Mouse (Mus musculus) midbrain, embryonic 15.5 days (tissue): ENCODE results near the gene Cacng4. TPM values are rescaled to one million over a fixed set of nuclear protein-coding genes. Genes with fewer than 3 reads are reported as not detected.
A peak's percentile ranks its signal among the peaks of the same experiment; 100 is the strongest.

ENCODE experiments used
- ATAC-seq: fragments of 200-750 bp; cut with Nextera tagmentation; replicated peaks from 2 replicates; pipeline ENCODE4 v1.8.0; 2017; ENCODE audit warnings: moderate TSS enrichment
- H3K27ac ChIP-seq: fragments of 300-500 bp; sonication (generic); 2 replicates; pipeline ENCODE4 v1.5.1; 2015; ENCODE audit warnings: mild to moderate bottlenecking, inconsistent platforms
- H3K27me3 ChIP-seq: fragments of 300-500 bp; sonication (generic); replicated peaks from 2 replicates; pipeline ENCODE4 v1.6.1; 2015; ENCODE audit warnings: inconsistent platforms
- H3K36me3 ChIP-seq: fragments of 300-500 bp; sonication (generic); replicated peaks from 2 replicates; pipeline ENCODE4 v1.6.1; 2015; ENCODE audit warnings: inconsistent platforms
- H3K4me1 ChIP-seq: fragments of 300-500 bp; sonication (generic); 2 replicates; pipeline ENCODE4 v1.6.1; 2015; ENCODE audit warnings: inconsistent platforms
- H3K4me2 ChIP-seq: fragments of 300-500 bp; sonication (generic); 2 replicates; pipeline ENCODE4 v1.6.1; 2015; ENCODE audit warnings: inconsistent platforms, mild to moderate bottlenecking, moderate library complexity
- H3K4me3 ChIP-seq: fragments of 300-500 bp; sonication (generic); 2 replicates; pipeline ENCODE4 v1.5.1; 2015; ENCODE audit warnings: mild to moderate bottlenecking, inconsistent platforms
- H3K9ac ChIP-seq: fragments of 300-500 bp; sonication (generic); 2 replicates; pipeline ENCODE4 v1.6.1; 2015; ENCODE audit warnings: mild to moderate bottlenecking, inconsistent platforms
- H3K9me3 ChIP-seq: fragments of 300-500 bp; sonication (generic); 2 replicates; pipeline ENCODE4 v1.6.1; 2016; ENCODE audit warnings: inconsistent platforms
- WGBS: fragments of 180-500 bp; shearing (Covaris S2); methylation state at CpG from one replicate; pipeline ENCODE4 v1.1.7; 2015; ENCODE audit warnings: mixed read lengths; 5-methylcytosine and 5-hydroxymethylcytosine counted together
- polyA plus RNA-seq: library from polyadenylated mRNA; unstranded; fragments of >200 nt; fragmentation: Nextera tagmentation; extraction: Ambion mirVana; gene quantifications from 2 replicates; pipeline ENCODE4 v1.2.1, GENCODE M21; 2015

Gene Cacng4
- polyA plus RNA-seq, 1 experiment from 2014 or later = 61.5 TPM

DNA sequence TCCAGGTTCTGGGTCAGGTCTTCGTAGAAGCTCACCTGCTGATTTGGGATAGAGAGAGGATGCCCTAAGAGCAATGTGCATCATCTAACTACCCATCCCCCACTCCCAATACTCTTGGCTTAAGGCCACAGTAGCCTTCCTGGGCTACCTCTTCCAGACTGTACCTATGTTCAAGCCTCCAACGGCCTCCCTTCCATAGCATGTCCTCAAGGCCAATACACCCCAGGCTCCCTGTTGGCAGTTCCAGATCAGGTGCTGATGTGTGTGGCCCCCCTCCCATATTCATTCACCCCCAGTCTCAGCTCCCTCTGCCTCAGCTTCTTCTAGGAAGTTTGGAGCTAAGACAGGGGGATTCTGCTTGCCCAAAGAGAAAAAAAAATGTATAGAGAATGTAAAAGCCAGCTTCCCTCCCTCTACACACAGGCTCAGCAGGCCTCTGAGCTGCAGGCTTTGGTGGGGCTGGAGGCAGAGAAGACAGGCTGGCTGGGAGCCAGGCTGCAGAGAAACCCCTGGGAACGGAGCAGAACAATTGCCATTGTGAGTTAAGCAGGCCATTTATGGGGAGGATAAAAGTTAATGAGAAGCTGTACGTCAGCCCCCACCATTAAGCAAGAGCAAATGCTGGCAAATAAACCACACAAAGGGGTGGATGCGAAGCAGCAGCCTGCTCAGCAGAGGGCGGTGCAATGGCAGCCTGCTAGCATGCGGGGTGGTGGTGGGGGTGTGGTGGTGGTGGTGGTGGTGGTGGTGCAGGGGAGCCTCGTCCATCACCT, 31.5 kb downstream of the Cacng4 start:
- H3K9me3 ChIP-seq = no peaks in the 10 kb centered on the region
- peak overlapping the region; percentile 76 for H3K27ac ChIP-seq
- H3K36me3 ChIP-seq = no peaks in the 10 kb centered on the region
- H3K4me1 ChIP-seq = peaks cover 63% of the 10 kb centered on the region
- 15% methylated on average over 8 of the region's 8 CpGs for whole genome bisulfite sequencing
- H3K27me3 ChIP-seq = no peaks in the 10 kb centered on the region
- peak overlapping the region; percentile 16; the same call in 1 of the 2 replicates for H3K9ac ChIP-seq
- 0 out of 2 replicates have a peak overlapping the region, but pooled peaks have one; percentile 12 for H3K4me2 ChIP-seq
- ATAC-seq = peak; percentile 75
- H3K4me3 ChIP-seq = no peak overlapping the region

GRCm38 (mm10) chr11:107761790-107762500, 32.4 kb downstream of the Cacng4 start:
- H3K4me1 ChIP-seq = peaks cover 54% of the 10 kb centered on the region
- H3K9me3 ChIP-seq = no peaks in the 10 kb centered on the region
- no peak overlapping the region for H3K9ac ChIP-seq
- WGBS = 72% methylated on average over 10 of the region's 10 CpGs
- H3K4me2 ChIP-seq = no peak overlapping the region
- H3K4me3 ChIP-seq = no peak overlapping the region
- peak overlapping the region; percentile 76 for H3K27ac ChIP-seq
- H3K36me3 ChIP-seq = no peaks in the 10 kb centered on the region
- no peaks in the 10 kb centered on the region for H3K27me3 ChIP-seq
- ATAC-seq = no peak

GRCm38 (mm10) chr11:107760001-107760400, 34.4 kb downstream of the Cacng4 start:
- Histone ChIP-seq H3K27ac (peak overlapping the region; percentile 63), H3K4me3 (no peak overlapping the region), H3K27me3 (no peaks in the 10 kb centered on the region), H3K4me1 (peaks cover 44% of the 10 kb centered on the region), H3K9me3 (no peaks in the 10 kb centered on the region), H3K4me2 (no peak overlapping the region), H3K36me3 (no peaks in the 10 kb centered on the region), H3K9ac (no peak overlapping the region)
- 19% methylated on average over 10 of the region's 10 CpGs for WGBS
- no peak for ATAC-seq

DNA sequence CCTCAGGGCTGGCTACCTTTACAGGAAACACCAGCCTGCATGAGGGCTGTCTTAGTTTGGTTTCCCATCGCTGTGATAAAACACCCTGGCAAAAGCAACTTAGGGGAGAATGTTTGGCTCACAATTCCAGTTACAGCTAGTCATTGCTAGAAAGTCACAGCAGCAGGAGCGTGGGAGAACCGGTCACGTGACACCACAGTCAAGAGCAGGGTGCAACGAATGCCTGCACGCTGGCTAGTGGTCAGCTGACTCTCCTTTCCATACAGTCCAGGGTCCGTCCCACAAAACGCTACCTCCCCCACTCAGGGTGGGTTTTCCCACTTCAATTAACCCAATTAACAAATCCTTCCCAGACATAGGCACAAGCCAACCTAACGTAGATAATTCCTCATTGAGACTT, 34.8 kb downstream of the Cacng4 start:
- no peak overlapping the region for H3K4me2 ChIP-seq
- H3K9ac ChIP-seq = no peak overlapping the region
- peak overlapping the region; percentile 63; the same call in 1 of the 2 replicates for H3K27ac ChIP-seq
- H3K27me3 ChIP-seq = no peaks in the 10 kb centered on the region
- no peaks in the 10 kb centered on the region for H3K9me3 ChIP-seq
- no peak for ATAC-seq
- H3K36me3 ChIP-seq = no peaks in the 10 kb centered on the region
- H3K4me1 ChIP-seq = peaks cover 42% of the 10 kb centered on the region
- no peak overlapping the region for H3K4me3 ChIP-seq
- 64% methylated on average over 9 of the region's 9 CpGs for WGBS

DNA sequence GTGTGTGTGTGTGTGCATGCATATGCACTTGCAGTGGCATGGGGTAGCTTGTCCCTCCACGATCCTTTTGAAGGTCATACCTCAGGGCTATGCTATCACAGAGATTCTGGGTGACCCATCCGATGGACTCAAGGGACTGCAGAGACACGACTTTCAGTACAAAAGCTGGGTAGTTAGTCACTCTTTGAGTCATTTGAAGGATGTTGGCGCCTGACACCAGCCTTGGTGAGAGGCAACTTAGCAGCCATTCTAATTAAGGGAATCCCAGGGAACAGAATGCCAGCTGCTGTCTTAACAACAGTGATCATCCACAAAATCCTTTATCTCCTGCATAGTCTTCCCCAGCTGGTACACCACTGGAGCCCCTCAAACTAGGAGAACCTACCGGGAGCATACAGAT, 45.2 kb downstream of the Cacng4 start:
- WGBS = 83% methylated on average over 5 of the region's 5 CpGs
- H3K4me2 ChIP-seq = no peak overlapping the region
- no peak overlapping the region for H3K9ac ChIP-seq

DNA sequence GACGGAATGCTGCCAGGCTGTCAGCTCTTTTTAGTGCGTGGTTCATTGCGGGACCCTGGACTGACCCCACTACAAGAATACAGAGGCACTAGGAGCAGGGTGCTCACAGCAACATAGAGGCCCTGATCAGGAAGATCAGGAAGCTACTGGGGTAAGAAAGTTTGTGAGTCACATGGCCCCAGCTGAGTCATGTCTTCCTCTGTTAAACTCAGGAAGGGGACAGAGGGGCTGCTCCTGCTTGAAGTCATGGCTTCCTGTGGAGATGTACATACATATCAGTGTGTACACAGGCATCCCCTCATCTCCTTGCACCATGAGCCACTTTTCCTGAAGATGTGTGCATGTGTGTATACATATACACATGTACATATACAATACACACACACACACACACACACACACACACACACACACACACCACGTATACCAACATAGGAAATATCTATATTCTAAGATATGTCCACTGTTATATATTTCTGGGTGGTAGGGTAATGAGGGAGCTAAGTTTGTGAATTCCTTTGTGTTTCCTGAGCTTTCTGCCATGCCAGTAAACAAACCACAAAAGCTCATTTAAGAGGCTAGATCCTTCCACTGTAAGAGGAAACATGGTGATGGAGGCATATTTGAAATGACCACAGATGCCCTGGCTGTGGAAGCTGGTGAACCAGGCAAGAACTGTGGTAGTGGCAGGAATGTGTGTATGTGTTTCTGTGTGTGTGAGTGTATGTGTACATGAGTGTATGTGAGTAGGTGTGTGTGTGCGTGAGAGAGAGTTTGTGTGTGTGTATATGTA, 45.9 kb downstream of the Cacng4 start:
- no peak overlapping the region for H3K27ac ChIP-seq
- no peak for ATAC-seq
- H3K9me3 ChIP-seq = no peaks in the 10 kb centered on the region
- peaks cover 6% of the 10 kb centered on the region for H3K4me1 ChIP-seq
- no peaks in the 10 kb centered on the region for H3K27me3 ChIP-seq
- 88% methylated on average over 5 of the region's 5 CpGs for WGBS
- H3K9ac ChIP-seq = no peak overlapping the region
- no peak overlapping the region for H3K4me3 ChIP-seq
- H3K36me3 ChIP-seq = no peaks in the 10 kb centered on the region
- no peak overlapping the region for H3K4me2 ChIP-seq

More for the DNA sequence above, 45.2 kb downstream of the Cacng4 start:
- H3K4me3 ChIP-seq = no peak overlapping the region
- no peaks in the 10 kb centered on the region for H3K9me3 ChIP-seq
- no peaks in the 10 kb centered on the region for H3K27me3 ChIP-seq
- no peak overlapping the region for H3K27ac ChIP-seq
- no peaks in the 10 kb centered on the region for H3K36me3 ChIP-seq
- peaks cover 6% of the 10 kb centered on the region for H3K4me1 ChIP-seq
- ATAC-seq = no peak

GRCm38 (mm10) chr11:107743100-107743499, 51.3 kb downstream of the Cacng4 start:
- WGBS = 63% methylated on average over 3 of the region's 3 CpGs
- ATAC-seq = no peak; the same call in 1 of the 2 replicates
- Histone ChIP-seq H3K9ac (no peak overlapping the region), H3K9me3 (no peaks in the 10 kb centered on the region), H3K27me3 (no peaks in the 10 kb centered on the region), H3K36me3 (no peaks in the 10 kb centered on the region; the same call in 1 of the 2 replicates), H3K4me1 (peaks cover 22% of the 10 kb centered on the region), H3K27ac (no peak overlapping the region), H3K4me3 (no peak overlapping the region), H3K4me2 (no peak overlapping the region)

- Histone ChIP-seq H3K9ac (no peak overlapping the region), H3K27ac (no peak overlapping the region; the same call in 1 of the 2 replicates), H3K4me2 (no peak overlapping the region), H3K27me3 (no peaks in the 10 kb centered on the region), H3K4me3 (no peak overlapping the region), H3K9me3 (no peaks in the 10 kb centered on the region), H3K36me3 (peaks cover 29% of the 10 kb centered on the region; the same call in 1 of the 2 replicates), H3K4me1 (peaks cover 22% of the 10 kb centered on the region)
- 82% methylated on average over 20 of the region's 20 CpGs for WGBS
- no peak for ATAC-seq
Measured at GRCm38 (mm10) chr11:107738418-107739099, 55.8 kb downstream of the Cacng4 start.

- peaks cover 17% of the 10 kb centered on the region for H3K4me1 ChIP-seq
- no peaks in the 10 kb centered on the region for H3K9me3 ChIP-seq
- 89% methylated on average over 6 of the region's 6 CpGs for WGBS
- H3K4me3 ChIP-seq = no peak overlapping the region
- no peak overlapping the region for H3K9ac ChIP-seq
- H3K36me3 ChIP-seq = peaks cover 29% of the 10 kb centered on the region; the same call in 1 of the 2 replicates
- H3K27me3 ChIP-seq = no peaks in the 10 kb centered on the region
- no peak for ATAC-seq
- H3K27ac ChIP-seq = no peak overlapping the region
- H3K4me2 ChIP-seq = no peak overlapping the region
Measured at GRCm38 (mm10) chr11:107737886-107738285, 56.5 kb downstream of the Cacng4 start.

DNA sequence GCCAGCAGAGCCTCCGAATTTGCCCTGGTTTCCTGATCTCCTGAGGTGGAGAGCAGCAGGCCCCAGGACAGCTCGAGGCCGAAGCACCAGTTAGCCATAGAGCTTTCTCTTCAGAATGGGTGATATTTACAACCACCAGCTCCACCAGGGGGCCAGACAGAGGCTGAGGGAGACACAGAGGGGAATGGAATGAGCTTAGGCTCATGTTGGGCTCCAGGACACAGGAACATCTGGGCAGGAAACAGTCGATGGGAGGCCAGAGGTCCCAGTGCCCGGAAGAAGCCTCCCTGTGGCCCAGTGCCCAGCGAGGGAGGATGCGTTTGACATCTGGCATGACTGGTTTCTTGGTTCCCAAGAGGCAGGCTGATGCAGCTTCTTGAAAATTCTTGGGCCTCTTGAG, 60.2 kb downstream of the Cacng4 start:
- Histone ChIP-seq H3K27me3 (no peaks in the 10 kb centered on the region), H3K4me1 (no peaks in the 10 kb centered on the region), H3K4me3 (no peak overlapping the region), H3K36me3 (peaks cover 29% of the 10 kb centered on the region; the same call in 1 of the 2 replicates), H3K9me3 (no peaks in the 10 kb centered on the region), H3K27ac (no peak overlapping the region), H3K4me2 (no peak overlapping the region), H3K9ac (no peak overlapping the region)
- no peak for ATAC-seq
- 86% methylated on average over 7 of the region's 7 CpGs for WGBS

DNA sequence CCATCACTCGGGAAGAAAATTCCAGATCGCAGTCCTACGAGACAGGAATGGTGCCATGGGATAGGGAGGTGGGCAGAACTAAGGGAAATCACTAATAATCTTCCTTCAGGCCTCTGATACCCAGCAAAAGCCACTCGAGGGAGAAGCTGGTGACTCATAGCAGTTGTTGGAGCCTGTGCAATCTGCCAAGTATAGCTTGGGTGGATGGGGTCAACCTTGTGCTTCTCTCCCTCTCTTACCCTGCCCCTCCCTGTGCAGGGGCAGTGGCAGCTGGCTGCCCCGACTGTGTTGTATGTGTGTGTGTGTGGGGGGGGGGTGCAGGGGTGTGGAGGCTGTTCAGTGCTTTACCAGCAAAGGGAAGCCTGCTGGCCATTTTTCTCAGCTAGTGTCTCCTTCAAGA, 62.9 kb downstream of the Cacng4 start:
- no peaks in the 10 kb centered on the region; the same call in 1 of the 2 replicates for H3K4me1 ChIP-seq
- 95% methylated on average over 5 of the region's 5 CpGs for WGBS
- no peak overlapping the region for H3K9ac ChIP-seq
- H3K4me2 ChIP-seq = no peak overlapping the region
- H3K4me3 ChIP-seq = no peak overlapping the region
- H3K27ac ChIP-seq = no peak overlapping the region
- H3K36me3 ChIP-seq = peaks cover 23% of the 10 kb centered on the region; the same call in 1 of the 2 replicates
- no peaks in the 10 kb centered on the region for H3K9me3 ChIP-seq
- no peak for ATAC-seq
- no peaks in the 10 kb centered on the region for H3K27me3 ChIP-seq
